Mouse (Mus musculus) embryonic fibroblast, embryonic 13.5 days (primary cell): Measurements from ENCODE around the gene 1700023F06Rik. TPM values are rescaled to one million over a fixed set of nuclear protein-coding genes. Genes with fewer than 3 reads are reported as not detected.

Source experiments
- H3K27ac ChIP-seq: 2 replicates; pipeline ENCODE4 v1.5.1; 2012; ENCODE audit warnings: low read length, control low read depth, inconsistent platforms; ENCODE audit not compliant: insufficient read depth
- H3K4me1 ChIP-seq: 2 replicates; pipeline ENCODE4 v1.6.1; 2011; ENCODE audit warnings: low read length; ENCODE audit not compliant: control insufficient read depth, insufficient read depth
- H3K4me3 ChIP-seq: 2 replicates; pipeline ENCODE4 v1.5.1; 2011; ENCODE audit warnings: mild to moderate bottlenecking, control low read depth, low read length; ENCODE audit not compliant: insufficient read depth
- CTCF ChIP-seq: IDR thresholded peaks from 2 replicates; pipeline ENCODE4 v1.5.1; 2011; ENCODE audit warnings: mild to moderate bottlenecking, control low read depth, low read length, moderate library complexity, borderline replicate concordance; ENCODE audit not compliant: insufficient read depth
- POLR2A ChIP-seq: IDR thresholded peaks from 2 replicates; pipeline ENCODE4 v1.6.1; 2011; ENCODE audit warnings: low read depth, mild to moderate bottlenecking, control low read depth, low read length, moderate library complexity
- polyA plus RNA-seq: library from polyadenylated mRNA; stranded (reverse); fragments of >200 nt; gene quantifications from 2 replicates; pipeline ENCODE4 v1.2.4, GENCODE M21; 2011; ENCODE audit warnings: low read depth; ENCODE audit not compliant: missing spikeins, insufficient read length

1700023F06Rik gene
- 0.68 TPM in 1 of 2 replicates, not detected in the other for polyA plus RNA-seq

DNA sequence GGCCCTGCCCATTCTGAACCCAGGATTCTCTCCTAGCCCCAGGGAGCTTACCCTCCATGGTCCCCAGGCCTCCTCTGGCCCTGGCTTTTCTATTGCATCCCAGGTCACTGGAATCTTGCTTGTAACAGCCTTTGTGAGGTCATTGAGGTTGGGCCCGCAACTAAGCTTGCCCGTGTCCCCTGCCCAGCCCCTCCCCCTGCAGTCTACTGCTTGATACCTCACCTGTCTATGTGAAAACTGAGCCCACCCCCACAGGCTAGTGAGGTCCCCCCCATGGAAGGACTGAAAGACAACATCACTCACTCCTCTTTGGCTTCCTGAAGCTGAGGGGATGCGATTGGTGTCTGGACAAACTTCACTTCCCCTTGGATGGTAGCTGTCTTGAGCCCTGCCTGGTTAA, at the start of gene 1700023F06Rik:
1700023F06Rik (minus strand) TSS at position 101 of the 400 bp plus-strand sequence.
- Histone ChIP-seq H3K4me3 (no peak within 1 kb of the TSS), H3K27ac (no peak within 1 kb of the TSS), H3K4me1 (no peaks in the 10 kb centered on the region)
- TF ChIP-seq CTCF, result no peak
- TF ChIP-seq POLR2A, result no peak

DNA sequence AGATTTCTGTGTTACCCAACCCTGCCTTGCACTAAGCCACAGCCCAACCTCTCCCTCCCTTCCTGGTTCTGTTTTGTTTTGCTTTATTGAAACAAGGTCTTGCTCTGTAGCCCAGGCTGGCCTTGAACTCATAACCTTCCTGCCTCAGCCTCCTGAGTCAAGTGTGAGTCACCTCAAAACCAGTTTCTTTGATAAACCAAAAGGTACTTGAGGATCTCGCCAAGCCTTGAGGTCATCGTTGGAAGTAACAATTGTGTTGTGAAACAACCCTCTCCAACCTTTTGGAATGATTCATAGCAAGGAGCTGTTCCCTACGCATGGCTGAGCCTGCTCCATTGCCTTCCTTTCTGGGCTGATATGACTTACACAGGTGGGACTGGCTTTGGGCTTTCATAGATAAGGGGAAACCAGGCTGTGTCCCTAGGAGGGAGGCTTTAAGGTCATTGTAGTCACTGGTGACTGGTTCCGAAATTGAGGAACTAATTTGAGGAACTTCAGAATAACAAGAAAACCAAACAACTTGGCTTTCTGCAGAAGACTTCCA, 49.7 kb upstream of the 1700023F06Rik start:
- TF ChIP-seq POLR2A, result no peak
- no peak for TF ChIP-seq CTCF
- Histone ChIP-seq H3K4me1 (no peaks in the 10 kb centered on the region; the same call in none of the 2 replicates), H3K27ac (no peak overlapping the region), H3K4me3 (no peak overlapping the region)

DNA sequence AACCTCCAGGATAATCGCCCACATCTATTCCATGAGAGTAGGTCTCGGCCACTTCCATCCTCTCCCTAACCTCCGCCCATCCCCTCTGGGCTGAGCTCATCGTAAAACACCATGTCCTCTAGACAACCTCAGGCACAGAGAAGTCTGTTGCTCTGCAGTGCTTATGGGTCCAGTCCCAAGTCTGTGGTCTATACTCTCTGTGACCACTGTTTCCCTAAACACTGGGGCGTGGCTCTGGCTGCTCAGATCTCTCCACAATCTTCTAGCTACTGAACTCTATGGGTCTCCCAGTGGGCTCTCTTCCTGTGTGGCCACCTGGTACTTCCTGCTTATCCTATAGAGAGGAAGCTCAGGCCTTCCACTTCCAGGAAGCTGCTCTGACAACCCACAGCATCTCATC, 45.2 kb upstream of the 1700023F06Rik start:
- H3K4me1 ChIP-seq, result peaks cover 7% of the 10 kb centered on the region
- no peak overlapping the region for H3K4me3 ChIP-seq
- no peak overlapping the region for H3K27ac ChIP-seq
- TF ChIP-seq POLR2A, result no peak
- no peak for TF ChIP-seq CTCF

DNA sequence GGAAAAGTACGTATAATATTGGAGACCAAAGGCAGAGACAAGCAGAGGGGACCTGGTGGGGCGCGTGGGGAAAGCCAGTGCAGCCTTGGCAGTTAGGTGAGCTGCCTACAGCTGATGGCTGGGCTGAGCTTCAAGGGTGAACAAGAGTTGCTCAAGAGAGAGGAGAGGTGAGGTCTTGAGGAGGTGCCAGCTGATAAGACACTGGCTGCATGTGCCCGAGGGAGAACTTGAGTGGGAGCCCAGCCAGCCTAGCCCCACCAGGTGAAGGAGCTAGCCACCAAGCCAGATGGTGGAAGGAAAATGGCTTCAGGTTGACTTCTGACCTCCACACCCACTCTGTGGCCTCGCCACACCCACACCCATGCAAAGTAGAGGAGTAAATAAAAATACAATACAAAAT, 44.0 kb upstream of the 1700023F06Rik start:
- H3K4me1 ChIP-seq, result peaks cover 9% of the 10 kb centered on the region
- no peak for TF ChIP-seq POLR2A
- TF ChIP-seq CTCF, result no peak
- no peak overlapping the region for H3K4me3 ChIP-seq
- no peak overlapping the region for H3K27ac ChIP-seq

DNA sequence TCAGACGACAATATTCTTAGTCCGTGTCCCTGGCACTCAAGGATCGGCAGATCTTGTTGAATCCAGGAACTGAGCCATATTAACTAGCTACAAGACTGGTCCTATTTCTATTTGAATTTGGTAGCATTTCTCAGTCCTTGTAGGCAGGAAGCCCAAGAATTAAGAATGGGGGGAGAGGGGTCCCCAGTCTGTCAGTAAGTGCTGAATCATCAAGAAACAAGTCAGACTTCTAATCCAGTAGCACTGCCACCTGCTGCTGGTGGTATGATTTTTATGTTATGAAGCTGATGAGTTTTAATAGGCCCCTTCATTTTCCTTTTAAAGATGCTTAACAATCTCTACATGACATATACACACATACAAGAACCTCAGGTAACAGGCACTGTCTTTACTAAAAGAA, 42.0 kb upstream of the 1700023F06Rik start:
- TF ChIP-seq POLR2A, result no peak
- TF ChIP-seq CTCF, result no peak
- H3K27ac ChIP-seq, result no peak overlapping the region
- H3K4me3 ChIP-seq, result no peak overlapping the region
- peaks cover 20% of the 10 kb centered on the region for H3K4me1 ChIP-seq

DNA sequence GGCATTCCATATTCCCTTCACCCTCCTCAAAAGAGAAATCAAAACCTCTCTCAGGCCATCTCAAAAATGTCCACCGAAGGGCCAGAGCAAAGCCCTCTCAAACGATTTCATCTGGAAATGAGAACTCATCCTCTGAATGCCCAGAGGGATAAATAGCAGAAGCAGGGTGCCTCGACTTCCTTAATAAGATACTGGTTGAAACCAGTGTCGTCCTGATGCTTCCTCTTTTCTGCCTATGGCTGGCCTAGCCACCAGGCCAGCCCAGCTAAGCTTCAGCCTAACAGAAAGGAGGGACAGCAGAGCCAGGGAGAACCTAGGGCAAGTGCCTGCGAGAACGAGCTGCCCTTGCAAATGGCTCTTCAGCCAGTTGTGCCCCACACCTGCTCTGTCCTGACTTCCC, 41.2 kb upstream of the 1700023F06Rik start:
- peaks cover 20% of the 10 kb centered on the region for H3K4me1 ChIP-seq
- H3K27ac ChIP-seq, result peak overlapping the region; percentile 19

DNA sequence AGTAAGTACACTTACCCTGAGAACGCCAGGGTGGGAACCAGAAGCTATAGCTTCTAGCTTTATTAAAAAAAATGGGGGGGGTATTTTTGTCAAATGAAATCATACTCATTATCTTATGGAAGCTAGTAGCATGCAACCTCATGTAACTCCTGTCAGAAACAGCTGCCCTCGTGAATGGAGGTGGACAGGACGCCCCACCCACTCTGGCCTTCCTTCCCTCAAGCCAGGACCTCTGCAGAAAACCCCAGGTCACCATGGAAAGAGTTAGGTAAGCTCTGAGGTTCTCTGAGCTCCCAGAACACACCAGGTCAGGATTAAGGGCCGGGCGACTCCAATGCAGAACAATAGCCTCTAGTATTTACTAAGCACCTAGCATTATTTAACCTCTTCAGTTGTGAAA, 40.5 kb upstream of the 1700023F06Rik start:
- TF ChIP-seq CTCF, result no peak
- TF ChIP-seq POLR2A, result no peak
- peak overlapping the region; percentile 19; the same call in 1 of the 2 replicates for H3K27ac ChIP-seq
- H3K4me1 ChIP-seq, result peaks cover 20% of the 10 kb centered on the region
- no peak overlapping the region for H3K4me3 ChIP-seq

More for the DNA sequence above, 41.2 kb upstream of the 1700023F06Rik start:
- no peak for TF ChIP-seq CTCF
- no peak for TF ChIP-seq POLR2A
- H3K4me3 ChIP-seq, result no peak overlapping the region

DNA sequence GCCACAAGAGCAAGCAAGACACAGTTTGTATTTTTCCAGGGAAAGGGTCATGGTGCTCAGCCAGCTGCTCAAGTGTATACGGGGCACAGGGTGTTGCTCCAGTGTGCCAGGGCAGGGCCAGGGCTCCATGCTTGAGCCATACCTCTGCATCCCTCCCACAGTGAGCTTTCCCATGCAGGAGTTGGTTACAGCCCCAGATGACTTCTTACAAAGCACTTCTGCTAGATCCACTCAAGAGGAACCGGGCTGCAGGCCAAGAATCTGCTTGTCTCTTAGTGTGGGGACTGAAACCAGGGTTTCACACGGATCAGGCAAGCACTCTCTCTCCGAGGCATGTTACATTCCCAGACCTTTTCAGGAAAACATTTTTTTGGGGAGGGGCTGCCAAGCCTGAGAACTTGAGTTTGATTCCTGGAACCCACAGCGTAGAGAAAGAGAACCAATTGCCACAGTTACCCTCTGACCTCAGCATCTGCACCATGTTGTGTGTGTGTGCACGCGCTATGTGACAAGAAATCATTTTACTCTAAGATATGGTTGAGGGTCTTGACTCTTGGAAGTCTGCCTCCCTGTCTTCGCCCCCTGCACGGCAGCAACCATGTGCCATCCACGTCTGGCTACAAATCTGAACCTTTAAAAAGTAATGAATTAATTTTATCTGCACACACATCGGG, 39.3 kb upstream of the 1700023F06Rik start:
- H3K27ac ChIP-seq, result peak overlapping the region; percentile 77
- H3K4me3 ChIP-seq, result no peak overlapping the region
- no peak for TF ChIP-seq POLR2A
- TF ChIP-seq CTCF, result no peak
- peaks cover 20% of the 10 kb centered on the region; the same call in 1 of the 2 replicates for H3K4me1 ChIP-seq

DNA sequence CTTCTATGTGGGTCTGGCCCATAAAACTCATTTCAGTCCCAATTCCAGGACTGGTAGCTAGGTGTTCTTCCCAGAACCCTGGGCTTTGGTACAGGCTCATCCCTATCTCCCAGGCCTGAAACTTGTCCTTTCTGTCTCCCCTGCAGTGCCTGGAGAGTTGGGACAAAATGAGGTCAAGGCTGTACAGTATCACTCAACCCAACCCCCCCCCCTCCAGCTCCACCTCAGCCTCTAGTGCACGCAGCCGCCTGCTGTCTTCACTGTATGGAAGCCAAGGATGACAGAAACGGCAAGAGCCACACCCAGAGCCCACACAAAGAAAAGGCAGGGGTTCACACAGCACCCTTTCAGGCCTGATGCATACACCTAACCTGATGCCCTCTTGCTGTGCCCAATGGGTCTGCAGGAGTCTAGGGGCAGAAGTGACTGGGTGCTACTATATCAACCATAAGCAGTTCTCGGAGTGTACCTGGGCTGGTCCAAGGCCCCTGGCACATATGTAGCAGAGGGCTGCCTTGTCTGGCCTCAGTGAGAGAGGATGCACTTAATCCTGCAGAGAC, 38.5 kb upstream of the 1700023F06Rik start:
- Histone ChIP-seq H3K4me1 (peaks cover 20% of the 10 kb centered on the region; the same call in 1 of the 2 replicates), H3K27ac (peak overlapping the region; percentile 86), H3K4me3 (no peak overlapping the region)
- TF ChIP-seq CTCF (no peak), POLR2A (no peak)
